Mouse (Mus musculus): ENCODE results near the gene Agmat.
A peak's percentile ranks its signal among the peaks of the same experiment; 100 is the strongest.

Agmat gene

GRCm38 (mm10) chr4:141779828-141780227, 33.4 kb downstream of the Agmat start:
- peak; percentile 65 for DNase-seq (ENCODE audit: low spot score)

- no peak for DNase-seq (ENCODE audit: low spot score)
Measured at GRCm38 (mm10) chr4:141781201-141781985, 34.9 kb downstream of the Agmat start.

GRCm38 (mm10) chr4:141784835-141785234, 38.4 kb downstream of the Agmat start:
- no peak for DNase-seq (ENCODE audit: low spot score)

- DNase-seq (ENCODE audit: low spot score), result no peak
Measured at GRCm38 (mm10) chr4:141786141-141786540, 39.7 kb downstream of the Agmat start.

- no peak for DNase-seq (ENCODE audit: low spot score)
Measured at GRCm38 (mm10) chr4:141787046-141787445, 40.6 kb downstream of the Agmat start.

- no peak for DNase-seq (ENCODE audit: low spot score)
Measured at GRCm38 (mm10) chr4:141787462-141787861, 41.0 kb downstream of the Agmat start.

- DNase-seq (ENCODE audit: low spot score), result no peak
Measured at GRCm38 (mm10) chr4:141789564-141790218, 43.2 kb downstream of the Agmat start.

GRCm38 (mm10) chr4:141790524-141790990, 44.1 kb downstream of the Agmat start, which contains the start of gene Dnajc16:
Gene Dnajc16 (minus strand): TSS chr4:141790931.
- peak; percentile 97 for DNase-seq (ENCODE audit: low spot score)

- no peak for DNase-seq (ENCODE audit: low spot score)
Measured at GRCm38 (mm10) chr4:141791486-141791885, 45.0 kb downstream of the Agmat start.

GRCm38 (mm10) chr4:141791951-141792350, 45.5 kb downstream of the Agmat start:
- no peak for DNase-seq (ENCODE audit: low spot score)

GRCm38 (mm10) chr4:141792554-141793281, 46.2 kb downstream of the Agmat start:
- DNase-seq (ENCODE audit: low spot score), result no peak

GRCm38 (mm10) chr4:141793282-141794151, 47.0 kb downstream of the Agmat start, which contains the start of gene Casp9:
Gene Casp9 (plus strand): TSS chr4:141793612.
- peak; percentile 94 for DNase-seq (ENCODE audit: low spot score)

GRCm38 (mm10) chr4:141794152-141794535, 47.7 kb downstream of the Agmat start:
- no peak for DNase-seq (ENCODE audit: low spot score)

- DNase-seq (ENCODE audit: low spot score), result no peak
Measured at GRCm38 (mm10) chr4:141796356-141796755, 49.9 kb downstream of the Agmat start.

- no peak for DNase-seq (ENCODE audit: low spot score)
Measured at GRCm38 (mm10) chr4:141796954-141797353, 50.5 kb downstream of the Agmat start.

- DNase-seq (ENCODE audit: low spot score), result no peak
Measured at GRCm38 (mm10) chr4:141797545-141797944, 51.1 kb downstream of the Agmat start.

- no peak for DNase-seq (ENCODE audit: low spot score)
Measured at GRCm38 (mm10) chr4:141804105-141804504, 57.6 kb downstream of the Agmat start.

- no peak for DNase-seq (ENCODE audit: low spot score)
Measured at GRCm38 (mm10) chr4:141805886-141806285, 59.4 kb downstream of the Agmat start.

All from left cerebral cortex, adult 11 months (tissue).